Mouse (Mus musculus) heart, postnatal 10 days (tissue): ENCODE results near the gene Nwd2. TPM values are rescaled to one million over a fixed set of nuclear protein-coding genes. Genes with fewer than 3 reads are reported as not detected.
A peak's percentile ranks its signal among the peaks of the same experiment; 100 is the strongest.

Source experiments
- DNase-seq, 2 experiments: peaks; one replicate each; pipeline ENCODE4 v3.0.0; 2021
- intact Hi-C: fragments of 180-260 bp; cut with DNase I; formaldehyde crosslinking; loops from one replicate; pipeline ENCODE4 v1.15.1; 2025
- total RNA-seq, 2 experiments: library from RNA; stranded (reverse); gene quantifications; 2 replicates each; pipeline ENCODE4 v1.2.3; 2021

Nwd2 gene
- total RNA-seq, 2 experiments from 2014 or later: not detected

- intact Hi-C loops: no loop called here
- DNase-seq: no peak
Observed at GRCm38 (mm10) chr5:63755092-63755761, 106.3 kb downstream of the Nwd2 start.

GRCm38 (mm10) chr5:63755938-63756337, 107.0 kb downstream of the Nwd2 start:
- intact Hi-C loops: no loop called here
- DNase-seq: no peak

GRCm38 (mm10) chr5:63765886-63766285, 117.0 kb downstream of the Nwd2 start:
- intact Hi-C loops: loop anchor here (2.0 kb wide), 1 partner anchor 869 kb away; no protein-coding TSS in a partner anchor
- peak; percentile 2 to 6 for DNase-seq

- intact Hi-C loops: loop anchor here (2.0 kb wide), 1 partner anchor 870 kb away; no protein-coding TSS in a partner anchor
- peak; percentile 20 to 50 for DNase-seq
Observed at GRCm38 (mm10) chr5:63766715-63767114, 117.8 kb downstream of the Nwd2 start.

- intact Hi-C loops: loop anchor here (2.0 kb wide), 1 partner anchor 871 kb away; no protein-coding TSS in a partner anchor
- DNase-seq: no peak
Observed at GRCm38 (mm10) chr5:63767464-63767863, 118.6 kb downstream of the Nwd2 start.

GRCm38 (mm10) chr5:63768220-63768619, 119.3 kb downstream of the Nwd2 start:
- no peak for DNase-seq
- intact Hi-C loops: no loop called here

- no peak for DNase-seq
- intact Hi-C loops: no loop called here
Observed at GRCm38 (mm10) chr5:63772971-63773370, 124.1 kb downstream of the Nwd2 start.

GRCm38 (mm10) chr5:63773603-63774002, 124.7 kb downstream of the Nwd2 start:
- DNase-seq: no peak
- intact Hi-C loops: no loop called here

GRCm38 (mm10) chr5:63788156-63788826, 139.4 kb downstream of the Nwd2 start:
- DNase-seq: no peak
- intact Hi-C loops: no loop called here

- intact Hi-C loops: loop anchor here (1.0 to 10.0 kb wide), 3 partner anchors 74 to 463 kb away; no protein-coding TSS in a partner anchor
- peak; percentile 78 to 81 for DNase-seq
Observed at GRCm38 (mm10) chr5:63811819-63812508, 163.1 kb downstream of the Nwd2 start, which contains the start of gene 0610040J01Rik. 0610040J01Rik (plus strand) TSS chr5:63812363.

GRCm38 (mm10) chr5:63812509-63812865, 163.6 kb downstream of the Nwd2 start:
- DNase-seq: no peak
- intact Hi-C loops: loop anchor here (10.0 kb wide), 2 partner anchors 262 to 462 kb away; no protein-coding TSS in a partner anchor

- no peak for DNase-seq
- intact Hi-C loops: loop anchor here (10.0 kb wide), 2 partner anchors 258 to 458 kb away; no protein-coding TSS in a partner anchor
Observed at GRCm38 (mm10) chr5:63816643-63817042, 167.7 kb downstream of the Nwd2 start.

GRCm38 (mm10) chr5:63817270-63817669, 168.4 kb downstream of the Nwd2 start:
- peak; percentile 44 to 53 for DNase-seq
- intact Hi-C loops: loop anchor here (10.0 kb wide), 2 partner anchors 258 to 458 kb away; no protein-coding TSS in a partner anchor

GRCm38 (mm10) chr5:63818975-63819374, 170.1 kb downstream of the Nwd2 start:
- no peak for DNase-seq
- intact Hi-C loops: loop anchor here (10.0 kb wide), 2 partner anchors 256 to 456 kb away; no protein-coding TSS in a partner anchor

- no peak for DNase-seq
- intact Hi-C loops: loop anchor here (10.0 kb wide), 2 partner anchors 255 to 455 kb away; no protein-coding TSS in a partner anchor
Observed at GRCm38 (mm10) chr5:63819519-63819918, 170.6 kb downstream of the Nwd2 start.

GRCm38 (mm10) chr5:63821176-63821575, 172.3 kb downstream of the Nwd2 start:
- intact Hi-C loops: no loop called here
- no peak for DNase-seq

- peak; percentile 9 to 10 for DNase-seq
- intact Hi-C loops: no loop called here
Observed at GRCm38 (mm10) chr5:63821860-63822259, 173.0 kb downstream of the Nwd2 start.

- intact Hi-C loops: no loop called here
- DNase-seq: no peak
Observed at GRCm38 (mm10) chr5:63823362-63824332, 174.7 kb downstream of the Nwd2 start.

- intact Hi-C loops: no loop called here
- no peak for DNase-seq
Observed at GRCm38 (mm10) chr5:63824599-63825350, 175.9 kb downstream of the Nwd2 start.
